Mouse (Mus musculus): ENCODE measurements around the gene Ctnna3. TPM values are rescaled to one million over a fixed set of nuclear protein-coding genes. Genes with fewer than 3 reads are reported as not detected.
"Not testable (repeated sequence)": the region's sequence is repeated elsewhere in the genome, so short reads cannot be mapped to it uniquely, and the experiment has no call there.

Ctnna3 gene
- polyA plus RNA-seq, 1 experiment from 2014 or later: 0.40 TPM

DNA sequence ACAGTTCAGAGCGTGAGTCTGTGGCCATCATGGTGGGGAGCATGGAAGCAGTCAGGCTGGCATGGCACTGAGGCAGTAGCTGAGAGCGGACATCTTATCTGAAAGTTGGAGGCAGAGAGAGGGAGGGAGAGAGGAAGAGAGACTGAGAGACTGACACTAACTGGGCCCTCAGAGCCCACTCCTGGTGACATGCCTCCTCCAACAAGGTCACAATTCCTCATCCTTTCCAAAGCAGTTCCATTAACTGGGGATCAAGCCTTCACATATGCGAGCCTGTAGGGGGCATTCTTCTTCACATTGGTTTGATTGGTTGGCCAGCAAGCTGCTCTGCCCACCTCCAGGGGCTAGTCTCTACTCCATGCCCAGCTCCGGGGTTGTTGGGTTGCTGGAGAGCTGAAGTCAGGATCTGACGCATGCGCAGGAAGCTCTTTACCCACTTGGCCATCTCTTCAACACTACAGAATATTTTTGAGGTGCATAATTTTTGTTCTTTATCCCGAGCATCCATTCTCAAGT lies 1.4 kb downstream of the Ctnna3 start:
- WGBS: 85% methylated on average over 7 of the region's 7 CpGs

GRCm38 (mm10) chr10:63432099-63432498 lies 2.2 kb downstream of the Ctnna3 start:
- Histone ChIP-seq H3K9me3 (ENCODE audit: control insufficient read depth, low read length) (no peaks in the 10 kb centered on the region), H3K36me3 (ENCODE audit: control insufficient read depth, insufficient read depth, low read length) (no peaks in the 10 kb centered on the region), H3K4me3 (ENCODE audit: low read depth, low read length) (no peak overlapping the region), H3K9ac (ENCODE audit: low read depth, low read length) (no peak overlapping the region), H3K27ac (ENCODE audit: low read depth, low read length) (no peak overlapping the region), H3K27me3 (replicated peaks; ENCODE audit: control insufficient read depth, insufficient read depth, low read length) (no peaks in the 10 kb centered on the region), H3K4me2 (no peak overlapping the region), H3K4me1 (replicated peaks; ENCODE audit: control insufficient read depth, insufficient read depth, low read length) (peaks cover 4% of the 10 kb centered on the region; the same call in 1 of the 2 replicates)
- DNase-seq (ENCODE audit: low spot score) (no peak), ATAC-seq (replicated peaks; ENCODE audit: low FRiP score) (no peak)
- 91% methylated on average over 8 of the region's 8 CpGs for WGBS

More for the DNA sequence above, 1.4 kb downstream of the Ctnna3 start:
- no peak for ATAC-seq (replicated peaks; ENCODE audit: low FRiP score)
- H3K27me3 ChIP-seq (replicated peaks; ENCODE audit: control insufficient read depth, insufficient read depth, low read length): no peaks in the 10 kb centered on the region
- H3K9me3 ChIP-seq (ENCODE audit: control insufficient read depth, low read length): no peaks in the 10 kb centered on the region
- no peak overlapping the region for H3K27ac ChIP-seq (ENCODE audit: low read depth, low read length)
- H3K4me1 ChIP-seq (replicated peaks; ENCODE audit: control insufficient read depth, insufficient read depth, low read length): peaks cover 4% of the 10 kb centered on the region; the same call in 1 of the 2 replicates
- DNase-seq (ENCODE audit: low spot score): no peak
- no peak overlapping the region for H3K4me2 ChIP-seq
- H3K9ac ChIP-seq (ENCODE audit: low read depth, low read length): no peak overlapping the region
- no peaks in the 10 kb centered on the region for H3K36me3 ChIP-seq (ENCODE audit: control insufficient read depth, insufficient read depth, low read length)
- H3K4me3 ChIP-seq (ENCODE audit: low read depth, low read length): no peak overlapping the region

DNA sequence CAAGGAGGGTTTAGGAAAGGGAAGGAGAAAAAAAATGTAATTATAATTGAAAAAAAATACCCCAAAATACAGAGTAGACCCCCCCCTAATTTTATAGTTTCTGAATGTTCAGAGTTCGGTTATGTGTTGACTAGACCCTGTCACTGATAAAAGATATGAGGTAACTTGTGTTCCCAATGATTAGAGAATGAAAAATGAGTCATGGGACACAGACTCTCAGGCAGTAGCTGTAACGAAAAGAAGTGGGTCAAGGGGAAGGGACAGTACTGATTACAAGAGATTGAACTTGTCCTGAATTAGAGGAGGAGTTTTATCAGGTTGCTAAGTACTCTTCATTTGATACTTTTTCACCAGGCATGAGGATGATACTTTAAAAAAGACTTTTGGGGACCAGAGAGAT lies 3.0 kb downstream of the Ctnna3 start:
- no peak overlapping the region for H3K4me2 ChIP-seq
- ATAC-seq (replicated peaks; ENCODE audit: low FRiP score) (no peak), DNase-seq (ENCODE audit: low spot score) (no peak)
- no peak overlapping the region for H3K9ac ChIP-seq (ENCODE audit: low read depth, low read length)
- no peak overlapping the region for H3K4me3 ChIP-seq (ENCODE audit: low read depth, low read length)
- no peaks in the 10 kb centered on the region for H3K36me3 ChIP-seq (ENCODE audit: control insufficient read depth, insufficient read depth, low read length)
- no peaks in the 10 kb centered on the region for H3K9me3 ChIP-seq (ENCODE audit: control insufficient read depth, low read length)
- H3K4me1 ChIP-seq (replicated peaks; ENCODE audit: control insufficient read depth, insufficient read depth, low read length): peaks cover 4% of the 10 kb centered on the region; the same call in 1 of the 2 replicates
- no peak overlapping the region for H3K27ac ChIP-seq (ENCODE audit: low read depth, low read length)
- no peaks in the 10 kb centered on the region for H3K27me3 ChIP-seq (replicated peaks; ENCODE audit: control insufficient read depth, insufficient read depth, low read length)
- WGBS: 37% methylated on average over 2 of the region's 2 CpGs

DNA sequence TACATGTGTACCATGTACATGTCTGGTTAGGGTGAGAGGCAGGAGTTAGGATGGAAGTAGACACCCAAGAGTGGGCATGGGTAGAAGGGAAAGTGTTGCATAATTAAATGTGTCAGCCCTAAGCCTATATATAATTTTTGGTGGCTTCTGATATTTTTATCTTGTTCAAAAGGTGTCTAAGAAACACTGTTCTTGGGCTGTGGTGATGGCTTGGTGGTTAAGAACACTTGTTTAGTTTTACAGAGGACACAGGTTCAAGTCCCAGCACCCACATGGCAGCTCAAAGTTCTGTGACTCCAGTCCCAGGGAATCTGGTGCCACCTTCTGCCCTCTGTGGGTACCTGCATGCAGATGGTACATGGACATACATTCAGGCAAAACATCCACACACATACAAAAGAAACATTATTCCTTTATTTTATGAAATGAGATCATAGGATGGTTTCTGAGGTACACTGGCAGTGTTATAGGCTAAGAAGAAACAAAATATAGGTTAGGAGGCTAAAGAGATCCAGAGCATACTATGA lies 8.9 kb downstream of the Ctnna3 start:
- H3K9ac ChIP-seq (ENCODE audit: low read depth, low read length): no peak overlapping the region
- H3K36me3 ChIP-seq (ENCODE audit: control insufficient read depth, insufficient read depth, low read length): no peaks in the 10 kb centered on the region
- ATAC-seq (replicated peaks; ENCODE audit: low FRiP score): no peak

DNA sequence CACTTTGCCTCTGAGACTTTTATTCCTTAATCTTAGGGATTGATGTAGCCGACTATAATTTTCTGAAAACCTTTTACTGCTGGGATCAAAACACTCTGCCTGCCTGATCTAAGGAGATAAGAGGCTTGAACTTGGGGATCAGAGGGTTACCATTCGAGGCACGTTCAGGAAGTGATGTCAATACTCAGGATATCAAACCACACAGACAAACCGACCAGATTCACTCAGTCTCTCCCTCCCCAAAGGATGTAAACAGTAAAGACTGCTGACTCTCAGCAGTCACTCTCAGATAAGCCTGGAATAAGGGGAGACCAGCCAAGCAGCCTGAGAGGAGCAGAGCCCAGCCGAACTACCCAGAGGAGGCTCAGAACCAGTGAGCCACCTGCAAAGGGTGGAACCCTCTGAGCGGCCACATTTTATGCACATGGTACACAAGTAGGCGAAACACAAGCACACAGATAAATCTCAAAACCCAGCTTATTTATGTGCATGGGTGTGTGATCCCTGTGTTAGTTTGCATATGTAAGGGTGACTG lies 9.9 kb downstream of the Ctnna3 start:
- H3K4me3 ChIP-seq (ENCODE audit: low read depth, low read length): no peak overlapping the region
- H3K9me3 ChIP-seq (ENCODE audit: control insufficient read depth, low read length): no peaks in the 10 kb centered on the region; the same call in 1 of the 2 replicates
- no peaks in the 10 kb centered on the region for H3K36me3 ChIP-seq (ENCODE audit: control insufficient read depth, insufficient read depth, low read length)
- no peaks in the 10 kb centered on the region for H3K27me3 ChIP-seq (replicated peaks; ENCODE audit: control insufficient read depth, insufficient read depth, low read length)
- ATAC-seq (replicated peaks; ENCODE audit: low FRiP score) (no peak), DNase-seq (ENCODE audit: low spot score) (no peak)
- H3K4me2 ChIP-seq: no peak overlapping the region
- no peaks in the 10 kb centered on the region for H3K4me1 ChIP-seq (replicated peaks; ENCODE audit: control insufficient read depth, insufficient read depth, low read length)
- no peak overlapping the region for H3K27ac ChIP-seq (ENCODE audit: low read depth, low read length)
- H3K9ac ChIP-seq (ENCODE audit: low read depth, low read length): no peak overlapping the region
- WGBS: 53% methylated on average over 7 of the region's 7 CpGs

More for the DNA sequence above, 8.9 kb downstream of the Ctnna3 start:
- Histone ChIP-seq H3K4me3 (ENCODE audit: low read depth, low read length) (no peak overlapping the region), H3K4me2 (no peak overlapping the region), H3K27me3 (replicated peaks; ENCODE audit: control insufficient read depth, insufficient read depth, low read length) (no peaks in the 10 kb centered on the region), H3K27ac (ENCODE audit: low read depth, low read length) (no peak overlapping the region), H3K9me3 (ENCODE audit: control insufficient read depth, low read length) (no peaks in the 10 kb centered on the region; the same call in 1 of the 2 replicates), H3K4me1 (replicated peaks; ENCODE audit: control insufficient read depth, insufficient read depth, low read length) (no peaks in the 10 kb centered on the region)
- DNase-seq (ENCODE audit: low spot score): no peak

DNA sequence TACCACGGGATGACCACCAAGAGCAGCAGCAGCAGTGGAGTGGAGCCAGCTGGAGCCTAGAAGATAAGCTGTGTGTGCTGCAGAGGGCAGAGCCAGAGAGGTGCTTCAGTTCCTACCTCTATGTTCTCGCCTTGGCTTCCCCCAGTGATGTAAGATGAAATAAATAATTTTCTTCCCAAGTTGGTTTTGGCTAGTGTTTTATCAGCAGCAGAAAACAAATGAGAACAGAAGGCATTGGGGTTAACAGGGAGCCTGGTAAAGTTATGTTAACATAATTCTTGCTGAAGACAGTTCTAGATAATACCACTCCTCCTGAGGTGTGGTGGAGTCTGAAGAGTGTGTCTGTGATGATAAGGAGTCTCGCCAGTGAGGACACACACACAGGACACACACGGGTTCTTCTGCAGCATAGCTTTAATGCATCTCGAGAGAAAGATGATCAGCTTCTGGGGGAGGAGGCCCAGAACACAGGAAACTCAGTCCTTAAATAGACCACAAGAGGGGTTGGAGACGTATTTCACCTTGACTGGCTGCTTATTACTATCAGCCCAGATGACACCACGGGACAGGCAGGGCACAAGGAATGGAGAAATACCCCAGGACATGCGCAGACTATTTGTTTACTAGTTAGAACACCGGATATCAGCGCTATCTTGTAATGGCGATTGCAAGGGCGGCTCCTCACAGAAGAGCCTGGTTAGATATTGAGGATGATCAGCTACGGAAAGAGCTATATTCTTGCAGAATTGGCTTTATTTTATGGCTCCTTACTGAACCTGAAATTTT lies 14.9 kb downstream of the Ctnna3 start:
- 70% methylated on average over 13 of the region's 13 CpGs for WGBS
- peak; percentile 67 for ATAC-seq (replicated peaks; ENCODE audit: low FRiP score)
- H3K9ac ChIP-seq (ENCODE audit: low read depth, low read length); H3K4me2 ChIP-seq; H3K27ac ChIP-seq (ENCODE audit: low read depth, low read length); H3K4me3 ChIP-seq (ENCODE audit: low read depth, low read length); H3K9me3 ChIP-seq (ENCODE audit: control insufficient read depth, low read length); DNase-seq (ENCODE audit: low spot score); H3K27me3 ChIP-seq (replicated peaks; ENCODE audit: control insufficient read depth, insufficient read depth, low read length); H3K4me1 ChIP-seq (replicated peaks; ENCODE audit: control insufficient read depth, insufficient read depth, low read length); H3K36me3 ChIP-seq (ENCODE audit: control insufficient read depth, insufficient read depth, low read length): not testable (repeated sequence)

- H3K9me3 ChIP-seq (ENCODE audit: control insufficient read depth, low read length): no peaks in the 10 kb centered on the region
- H3K36me3 ChIP-seq (ENCODE audit: control insufficient read depth, insufficient read depth, low read length): no peaks in the 10 kb centered on the region
- no peak overlapping the region for H3K27ac ChIP-seq (ENCODE audit: low read depth, low read length)
- no peak overlapping the region for H3K4me2 ChIP-seq
- WGBS: 77% methylated on average over 4 of the region's 4 CpGs
- H3K27me3 ChIP-seq (replicated peaks; ENCODE audit: control insufficient read depth, insufficient read depth, low read length): no peaks in the 10 kb centered on the region
- ATAC-seq (replicated peaks; ENCODE audit: low FRiP score) (no peak), DNase-seq (ENCODE audit: low spot score) (no peak)
- H3K4me3 ChIP-seq (ENCODE audit: low read depth, low read length): no peak overlapping the region
- no peaks in the 10 kb centered on the region for H3K4me1 ChIP-seq (replicated peaks; ENCODE audit: control insufficient read depth, insufficient read depth, low read length)
- H3K9ac ChIP-seq (ENCODE audit: low read depth, low read length): no peak overlapping the region
Measured at GRCm38 (mm10) chr10:63453926-63454325, 24.0 kb downstream of the Ctnna3 start.

- H3K9me3 ChIP-seq (ENCODE audit: control insufficient read depth, low read length): no peaks in the 10 kb centered on the region
- H3K9ac ChIP-seq (ENCODE audit: low read depth, low read length): no peak overlapping the region
- 70% methylated on average over 8 of the region's 8 CpGs for WGBS
- DNase-seq (ENCODE audit: low spot score) (no peak), ATAC-seq (replicated peaks; ENCODE audit: low FRiP score) (no peak)
- no peaks in the 10 kb centered on the region for H3K27me3 ChIP-seq (replicated peaks; ENCODE audit: control insufficient read depth, insufficient read depth, low read length)
- no peaks in the 10 kb centered on the region for H3K4me1 ChIP-seq (replicated peaks; ENCODE audit: control insufficient read depth, insufficient read depth, low read length)
- no peak overlapping the region for H3K4me3 ChIP-seq (ENCODE audit: low read depth, low read length)
- H3K27ac ChIP-seq (ENCODE audit: low read depth, low read length): no peak overlapping the region
- H3K36me3 ChIP-seq (ENCODE audit: control insufficient read depth, insufficient read depth, low read length): no peaks in the 10 kb centered on the region
- no peak overlapping the region for H3K4me2 ChIP-seq
Measured at GRCm38 (mm10) chr10:63455110-63455878, 25.4 kb downstream of the Ctnna3 start.
